Mouse (Mus musculus) liver, embryonic 11.5 days (tissue): ENCODE measurements at regions not wholly inside any gene's neighbourhood (a gene's known extent, or its start where the extent isn't known, plus 50 kb on each side); places are given as distances from the start of the nearest gene placed in this dataset.

Source experiments
- ATAC-seq: fragments of 200-750 bp; cut with Nextera tagmentation; replicated peaks from 2 replicates; pipeline ENCODE4 v1.8.0; 2017; ENCODE audit warnings: moderate number of reproducible peaks, mild to moderate bottlenecking, moderate TSS enrichment, moderate library complexity; ENCODE audit not compliant: low FRiP score
- DNase-seq: peaks from one replicate; pipeline ENCODE4 v3.0.0-alpha.2; 2017; ENCODE audit warnings: low spot score
- H3K27ac ChIP-seq: fragments of 300-500 bp; sonication (generic); 2 replicates; pipeline ENCODE4 v1.5.1; 2014; ENCODE audit warnings: mild to moderate bottlenecking, low read depth, low read length, control low read depth
- H3K27me3 ChIP-seq: fragments of 300-500 bp; sonication (generic); replicated peaks from 2 replicates; pipeline ENCODE4 v1.6.1; 2014; ENCODE audit warnings: low read length, mixed read lengths; ENCODE audit not compliant: control insufficient read depth, insufficient read depth
- H3K36me3 ChIP-seq: fragments of 300-500 bp; sonication (generic); 2 replicates; pipeline ENCODE4 v1.6.1; 2014; ENCODE audit warnings: mild to moderate bottlenecking, low read length, moderate library complexity, mixed read lengths; ENCODE audit not compliant: control insufficient read depth, insufficient read depth
- H3K4me1 ChIP-seq: fragments of 300-500 bp; sonication (generic); replicated peaks from 2 replicates; pipeline ENCODE4 v1.6.1; 2014; ENCODE audit warnings: low read length, mixed read lengths; ENCODE audit not compliant: control insufficient read depth, insufficient read depth
- H3K4me2 ChIP-seq: fragments of 300-500 bp; sonication (generic); 2 replicates; pipeline ENCODE4 v1.6.1; 2014; ENCODE audit warnings: mild to moderate bottlenecking, control low read depth, moderate library complexity
- H3K4me3 ChIP-seq: fragments of 300-500 bp; sonication (generic); 2 replicates; pipeline ENCODE4 v1.5.1; 2014; ENCODE audit warnings: low read depth, low read length, control low read depth
- H3K9ac ChIP-seq: fragments of 300-500 bp; sonication (generic); 2 replicates; pipeline ENCODE4 v1.6.1; 2014; ENCODE audit warnings: low read depth, low read length, control low read depth
- H3K9me3 ChIP-seq: fragments of 300-500 bp; sonication (generic); 2 replicates; pipeline ENCODE4 v1.6.1; 2016; ENCODE audit warnings: low read length, inconsistent platforms, mixed read lengths; ENCODE audit not compliant: control insufficient read depth
- WGBS: fragments of 180-500 bp; shearing (Covaris S2); extraction: QIAGEN DNeasy Blood & Tissue Kit; methylation state at CpG from one replicate; pipeline ENCODE4 v1.1.7; 2014; 5-methylcytosine and 5-hydroxymethylcytosine counted together

- Histone ChIP-seq H3K9me3 (no peaks in the 10 kb centered on the region), H3K4me3 (no peak overlapping the region), H3K4me2 (no peak overlapping the region), H3K4me1 (no peaks in the 10 kb centered on the region), H3K9ac (no peak overlapping the region), H3K27me3 (no peaks in the 10 kb centered on the region), H3K27ac (no peak overlapping the region), H3K36me3 (no peaks in the 10 kb centered on the region)
- WGBS, result 81% methylated on average over 2 of the region's 2 CpGs
- ATAC-seq (no peak), DNase-seq (no peak)
These were observed 828.9 kb upstream of the Rag2 start for GRCm38 (mm10) chr2:100795578-100795977.

- H3K4me1 ChIP-seq, result no peaks in the 10 kb centered on the region
- no peak overlapping the region for H3K4me3 ChIP-seq
- ATAC-seq, result no peak
- H3K27ac ChIP-seq, result no peak overlapping the region
- WGBS, result 77% methylated on average over 2 of the region's 2 CpGs
- no peak overlapping the region for H3K4me2 ChIP-seq
- DNase-seq, result no peak
- H3K9ac ChIP-seq, result no peak overlapping the region
- no peaks in the 10 kb centered on the region for H3K9me3 ChIP-seq
- H3K27me3 ChIP-seq, result no peaks in the 10 kb centered on the region
- no peaks in the 10 kb centered on the region for H3K36me3 ChIP-seq
These were observed 827.7 kb upstream of the Rag2 start for GRCm38 (mm10) chr2:100796830-100797229.

- WGBS, result 90% methylated on average over 1 of the region's 1 CpGs
- ATAC-seq (no peak), DNase-seq (no peak)
- no peak overlapping the region for H3K4me3 ChIP-seq
- no peaks in the 10 kb centered on the region for H3K4me1 ChIP-seq
- H3K9me3 ChIP-seq, result no peaks in the 10 kb centered on the region
- H3K9ac ChIP-seq, result no peak overlapping the region
- H3K27me3 ChIP-seq, result no peaks in the 10 kb centered on the region
- H3K27ac ChIP-seq, result no peak overlapping the region
- H3K36me3 ChIP-seq, result no peaks in the 10 kb centered on the region
- no peak overlapping the region for H3K4me2 ChIP-seq
These were observed 827.0 kb upstream of the Rag2 start for GRCm38 (mm10) chr2:100797502-100797901.

- Histone ChIP-seq H3K9ac (no peak overlapping the region), H3K4me1 (no peaks in the 10 kb centered on the region), H3K4me2 (no peak overlapping the region), H3K9me3 (no peaks in the 10 kb centered on the region), H3K27me3 (no peaks in the 10 kb centered on the region), H3K36me3 (no peaks in the 10 kb centered on the region), H3K27ac (no peak overlapping the region), H3K4me3 (no peak overlapping the region)
- DNase-seq, result no peak
- 76% methylated on average over 2 of the region's 2 CpGs for WGBS
- ATAC-seq, result no peak
These were observed 812.0 kb upstream of the Rag2 start for GRCm38 (mm10) chr2:100812546-100812945.

- DNase-seq, result no peak
- no peak overlapping the region for H3K9ac ChIP-seq
- H3K4me3 ChIP-seq, result no peak overlapping the region
- no peaks in the 10 kb centered on the region for H3K27me3 ChIP-seq
- no peaks in the 10 kb centered on the region for H3K36me3 ChIP-seq
- 51% methylated on average over 2 of the region's 2 CpGs for WGBS
- no peak overlapping the region for H3K4me2 ChIP-seq
- no peaks in the 10 kb centered on the region for H3K4me1 ChIP-seq
- no peak for ATAC-seq
- no peak overlapping the region for H3K27ac ChIP-seq
- no peaks in the 10 kb centered on the region for H3K9me3 ChIP-seq
These were observed 809.8 kb upstream of the Rag2 start for GRCm38 (mm10) chr2:100814613-100815258.

- DNase-seq (no peak), ATAC-seq (no peak)
- WGBS, result 84% methylated on average over 4 of the region's 4 CpGs
- Histone ChIP-seq H3K36me3 (no peaks in the 10 kb centered on the region), H3K9ac (no peak overlapping the region), H3K4me1 (no peaks in the 10 kb centered on the region), H3K9me3 (no peaks in the 10 kb centered on the region), H3K27me3 (no peaks in the 10 kb centered on the region), H3K4me2 (no peak overlapping the region), H3K27ac (no peak overlapping the region), H3K4me3 (no peak overlapping the region)
These were observed 790.5 kb upstream of the Rag2 start for GRCm38 (mm10) chr2:100834056-100834455.

- DNase-seq, result no peak
- Histone ChIP-seq H3K36me3 (no peaks in the 10 kb centered on the region), H3K9me3 (no peaks in the 10 kb centered on the region), H3K4me3 (no peak overlapping the region), H3K27ac (no peak overlapping the region), H3K9ac (no peak overlapping the region), H3K4me1 (no peaks in the 10 kb centered on the region), H3K4me2 (no peak overlapping the region), H3K27me3 (no peaks in the 10 kb centered on the region)
- WGBS, result 78% methylated on average over 2 of the region's 2 CpGs
- no peak for ATAC-seq
These were observed 766.7 kb upstream of the Rag2 start for GRCm38 (mm10) chr2:100857772-100858171.

- H3K4me1 ChIP-seq, result no peaks in the 10 kb centered on the region
- no peaks in the 10 kb centered on the region for H3K36me3 ChIP-seq
- no peak overlapping the region for H3K27ac ChIP-seq
- H3K27me3 ChIP-seq, result no peaks in the 10 kb centered on the region
- H3K4me3 ChIP-seq, result no peak overlapping the region
- H3K4me2 ChIP-seq, result no peak overlapping the region
- no peak for ATAC-seq
- WGBS, result 68% methylated on average over 1 of the region's 1 CpGs
- no peaks in the 10 kb centered on the region for H3K9me3 ChIP-seq
- no peak overlapping the region for H3K9ac ChIP-seq
- DNase-seq, result no peak
These were observed 759.0 kb upstream of the Rag2 start for GRCm38 (mm10) chr2:100865495-100865894.
